Mouse (Mus musculus) thymus, postnatal 14 days (tissue): ENCODE measurements at regions not wholly inside any gene's neighbourhood (a gene's known extent, or its start where the extent isn't known, plus 50 kb on each side); places are given as distances from the start of the nearest gene placed in this dataset.

ENCODE experiments used
- DNase-seq: peaks from one replicate; pipeline ENCODE4 v3.0.0; 2021

GRCm38 (mm10) chr6:126481257-126481656 lies 54.0 kb downstream of the Kcna5 start:
- DNase-seq: no peak

- DNase-seq: no peak
Observed at GRCm38 (mm10) chr6:126477506-126477905, 57.7 kb downstream of the Kcna5 start.

GRCm38 (mm10) chr6:126476758-126477157 lies 58.5 kb downstream of the Kcna5 start:
- no peak for DNase-seq

DNA sequence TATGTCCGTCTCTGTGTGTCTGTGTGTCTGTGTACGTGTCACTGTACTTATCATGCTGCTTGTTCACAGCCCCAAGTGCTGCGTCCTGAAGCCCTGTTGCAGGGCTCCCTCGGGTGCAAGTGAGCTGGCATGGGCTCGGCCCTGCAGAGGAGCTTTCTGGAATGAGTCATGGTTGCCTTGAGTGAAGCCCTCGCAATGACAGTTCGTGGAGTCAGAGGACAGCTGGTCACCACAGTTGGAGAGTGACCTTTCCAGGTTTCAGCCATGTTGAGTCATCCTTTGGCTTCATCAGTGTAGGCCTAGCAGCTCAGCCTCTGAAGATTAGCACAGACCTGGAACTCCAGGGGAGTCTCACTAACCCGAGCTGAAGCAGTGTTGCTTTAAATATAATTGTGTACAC lies 59.7 kb downstream of the Kcna5 start:
- no peak for DNase-seq

DNA sequence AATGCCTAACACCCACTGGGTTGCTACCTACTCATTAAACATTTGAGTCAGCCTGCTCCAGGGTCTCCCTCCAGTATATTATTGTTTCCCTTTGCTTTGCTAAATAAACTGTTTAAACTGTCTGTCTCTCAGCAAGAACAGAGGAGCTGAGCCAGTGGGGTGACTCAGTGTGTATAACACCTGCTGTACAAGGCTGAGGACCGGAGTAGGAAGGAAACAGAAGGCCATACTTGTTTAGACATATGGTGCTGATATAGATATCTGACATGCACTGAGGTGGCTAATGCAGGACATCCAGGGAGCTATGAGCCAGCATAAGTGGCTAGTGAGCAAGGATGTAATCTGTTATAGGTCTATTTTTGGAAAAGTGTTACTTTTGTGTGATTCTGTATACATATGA lies 81.5 kb downstream of the Kcna5 start:
- DNase-seq: no peak

DNA sequence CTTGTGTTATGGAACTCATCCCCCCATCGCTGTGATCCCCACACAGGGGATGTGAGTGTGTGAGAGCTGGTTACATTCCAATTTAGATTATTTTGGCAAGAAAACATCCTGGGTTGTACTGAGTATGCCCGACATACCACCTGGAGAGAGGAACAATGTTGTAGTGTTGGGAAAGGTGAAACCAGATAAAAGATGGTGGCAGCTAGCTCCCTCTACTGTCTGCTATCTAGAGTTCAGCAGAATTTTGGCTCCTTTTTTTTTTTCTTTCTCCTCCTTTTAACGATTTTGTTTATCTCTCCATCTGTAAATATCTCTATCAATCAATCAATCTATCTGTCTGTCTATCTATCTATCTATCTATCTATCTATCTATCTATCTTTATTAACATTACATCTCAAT lies 89.7 kb downstream of the Kcna5 start:
- DNase-seq: no peak

DNA sequence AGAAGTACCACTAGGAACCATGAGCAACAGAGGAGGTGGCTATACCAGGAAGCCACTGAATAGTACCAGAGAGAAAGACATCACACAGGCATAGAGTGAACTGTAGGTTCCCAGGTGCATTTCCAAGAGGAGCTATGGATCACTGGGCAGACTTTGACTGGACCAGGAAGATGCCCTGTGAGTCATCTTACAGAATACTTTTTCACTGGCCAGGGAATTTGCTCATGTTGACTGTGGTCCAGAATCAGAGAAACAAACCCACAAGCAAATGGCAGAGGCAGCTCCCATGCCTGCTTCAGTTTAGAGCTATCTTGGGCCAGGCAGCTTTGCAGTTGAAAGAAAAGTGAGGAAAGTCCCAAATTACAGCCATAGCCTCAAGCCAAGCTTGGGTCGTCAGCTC lies 95.0 kb downstream of the Kcna5 start:
- DNase-seq: no peak

GRCm38 (mm10) chr6:126437976-126438736 lies 97.1 kb downstream of the Kcna5 start:
- DNase-seq: no peak

GRCm38 (mm10) chr6:126427208-126427607 lies 108.0 kb downstream of the Kcna5 start:
- no peak for DNase-seq

GRCm38 (mm10) chr6:126405736-126406135 lies 129.5 kb downstream of the Kcna5 start:
- DNase-seq: no peak

DNA sequence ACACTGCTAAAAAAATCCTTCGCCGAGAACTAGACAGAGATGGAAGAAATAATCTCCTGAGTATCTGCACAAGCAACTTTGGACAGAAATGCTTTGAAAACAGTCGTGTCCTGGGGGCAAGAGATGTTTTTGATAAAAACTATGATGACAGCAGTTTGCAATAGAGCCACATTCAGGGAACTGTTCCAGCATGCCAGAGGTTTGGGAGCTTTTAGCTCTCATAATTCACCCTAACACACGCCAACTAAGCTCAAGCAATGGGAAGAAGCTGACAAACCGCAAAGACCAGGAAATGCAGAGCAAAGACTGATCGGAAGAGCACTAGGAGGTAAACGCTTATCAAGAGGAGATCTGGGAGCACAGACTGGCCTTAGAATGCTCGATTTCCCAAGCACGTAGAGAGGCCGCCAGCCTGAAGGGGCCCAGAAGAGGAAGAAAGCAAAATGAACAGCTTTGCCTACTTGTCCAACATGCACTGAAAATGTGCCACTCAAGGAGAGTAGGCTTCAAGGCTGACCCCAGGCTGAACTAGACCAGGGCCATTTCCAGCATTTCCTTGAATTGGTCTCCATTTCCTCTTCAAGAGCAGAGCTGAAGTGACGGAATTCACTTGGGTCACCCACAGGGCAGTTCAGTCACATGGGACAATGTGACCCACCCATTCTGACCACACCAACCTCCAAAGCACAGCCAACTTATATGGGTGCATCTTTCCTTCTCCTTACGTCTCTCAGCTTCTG lies 130.7 kb downstream of the Kcna5 start:
- DNase-seq: no peak

DNA sequence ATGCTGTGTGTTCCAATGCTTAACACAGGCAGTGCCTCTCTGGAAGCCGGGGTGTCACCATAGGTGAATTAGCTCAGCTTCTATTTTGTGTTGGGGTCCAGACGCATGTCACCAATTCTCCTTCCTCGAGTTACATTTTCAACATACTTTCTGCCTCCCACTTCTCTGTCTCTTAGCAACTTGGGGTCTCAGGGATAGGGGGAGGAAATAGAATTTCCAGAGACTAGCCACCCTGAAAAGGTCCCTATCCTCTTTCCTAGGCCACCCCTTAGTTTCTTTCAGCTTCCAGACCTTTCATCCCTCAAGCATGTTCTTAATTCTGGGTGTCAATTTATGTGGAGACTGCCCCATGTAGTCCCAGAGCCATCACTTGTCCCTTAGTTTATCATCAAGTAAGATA lies 135.6 kb downstream of the Kcna5 start:
- DNase-seq: no peak

DNA sequence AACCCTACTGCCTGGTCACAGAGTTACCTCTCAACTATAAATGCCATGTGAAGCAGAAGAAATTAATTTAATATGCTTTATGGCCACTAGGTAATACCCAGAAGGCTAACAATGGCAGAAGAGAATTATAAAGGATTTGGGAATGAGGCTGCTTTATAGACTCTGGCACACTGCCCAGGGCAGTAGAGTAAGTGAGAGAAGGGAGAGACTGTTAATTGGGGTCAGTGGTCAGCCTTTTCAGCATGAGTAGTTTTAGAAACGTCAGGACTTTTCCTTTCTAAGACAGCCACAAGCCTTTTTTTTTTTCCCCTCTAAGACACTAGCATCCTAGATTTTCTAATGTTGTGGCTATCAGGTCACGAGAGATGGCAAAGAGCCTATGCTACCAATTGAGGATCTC lies 136.6 kb downstream of the Kcna5 start:
- no peak for DNase-seq

DNA sequence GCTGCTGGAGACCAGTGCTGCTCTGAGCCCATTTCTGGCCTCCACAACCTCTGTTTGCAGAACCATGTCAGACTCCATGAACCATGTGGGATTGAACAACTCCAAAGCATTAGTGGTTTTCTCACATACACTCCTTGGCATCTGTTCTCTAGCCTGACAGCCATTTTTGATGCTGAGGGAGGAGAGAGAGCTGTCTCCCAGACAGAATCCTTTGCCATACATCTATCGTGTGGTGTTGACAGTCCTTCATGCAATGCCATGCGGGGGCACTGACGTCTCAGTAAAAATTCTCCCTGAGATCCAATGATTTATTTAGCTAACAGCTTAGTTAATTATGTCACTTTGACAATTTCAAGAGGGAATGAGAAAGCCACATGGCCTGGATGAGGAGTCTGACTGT lies 140.2 kb downstream of the Kcna5 start:
- no peak for DNase-seq

GRCm38 (mm10) chr6:126394111-126394809 lies 141.0 kb downstream of the Kcna5 start:
- no peak for DNase-seq

DNA sequence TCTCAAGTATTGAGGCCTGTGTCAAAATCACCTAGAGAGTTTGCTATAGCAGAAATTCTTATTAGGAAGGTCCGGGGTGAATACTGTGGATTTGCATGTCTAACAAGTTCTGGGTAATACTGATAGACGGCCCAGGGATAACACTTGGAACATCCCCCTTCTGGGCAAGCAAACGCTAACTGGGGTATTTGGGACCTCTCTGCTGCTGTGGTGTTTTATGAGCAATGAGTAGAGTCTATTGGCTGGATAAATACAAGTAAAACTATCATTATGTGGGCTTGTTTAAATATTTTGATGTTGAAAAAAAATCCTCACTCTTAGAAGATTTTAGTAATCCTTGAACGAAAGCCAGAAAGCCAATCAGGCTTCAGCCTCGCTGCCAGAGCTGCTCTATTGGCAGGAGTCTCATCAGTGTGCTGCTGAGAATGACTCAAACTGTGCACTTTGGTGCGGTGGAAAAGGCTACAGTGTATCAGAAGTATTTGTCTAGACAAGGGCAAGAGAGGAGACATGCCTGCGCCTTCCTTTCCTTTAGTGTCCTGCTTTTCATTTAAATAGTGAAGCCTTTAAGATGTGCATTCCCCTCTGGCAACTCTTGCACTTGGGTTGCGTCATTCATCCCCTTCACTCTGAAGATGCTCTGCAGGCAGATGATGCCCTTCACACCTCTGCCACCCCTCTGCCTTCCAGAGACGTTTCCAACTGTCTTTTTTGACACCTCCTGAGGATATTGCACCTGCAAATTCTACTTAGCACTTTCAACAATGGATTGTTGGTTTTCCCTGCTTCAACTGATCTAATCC lies 150.8 kb downstream of the Kcna5 start:
- no peak for DNase-seq

DNA sequence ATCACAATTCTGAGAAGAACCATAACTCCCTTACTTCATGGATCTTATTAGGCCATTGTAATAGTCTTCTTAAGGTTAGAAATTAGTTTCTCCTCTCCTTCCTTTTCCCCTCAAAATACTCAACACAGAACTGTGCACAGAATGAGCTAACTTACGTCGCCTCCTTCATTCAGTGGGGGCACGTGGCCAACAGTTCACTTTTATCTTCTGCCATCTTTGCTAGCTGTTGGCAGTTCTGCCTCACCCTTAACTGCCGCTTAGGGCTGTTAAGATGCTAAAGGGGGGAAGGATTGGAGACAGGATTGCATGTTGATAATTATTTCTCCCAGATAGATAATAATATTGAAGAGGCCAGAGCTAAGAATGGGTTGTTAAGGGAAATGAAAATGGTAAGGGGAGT lies 158.0 kb downstream of the Kcna5 start:
- DNase-seq: no peak

GRCm38 (mm10) chr6:126374970-126375620 lies 160.1 kb downstream of the Kcna5 start:
- DNase-seq: no peak

- peak; percentile 6 for DNase-seq
Observed at GRCm38 (mm10) chr6:126371971-126372370, 163.2 kb downstream of the Kcna5 start.

GRCm38 (mm10) chr6:126371489-126371888 lies 163.7 kb downstream of the Kcna5 start:
- no peak for DNase-seq

DNA sequence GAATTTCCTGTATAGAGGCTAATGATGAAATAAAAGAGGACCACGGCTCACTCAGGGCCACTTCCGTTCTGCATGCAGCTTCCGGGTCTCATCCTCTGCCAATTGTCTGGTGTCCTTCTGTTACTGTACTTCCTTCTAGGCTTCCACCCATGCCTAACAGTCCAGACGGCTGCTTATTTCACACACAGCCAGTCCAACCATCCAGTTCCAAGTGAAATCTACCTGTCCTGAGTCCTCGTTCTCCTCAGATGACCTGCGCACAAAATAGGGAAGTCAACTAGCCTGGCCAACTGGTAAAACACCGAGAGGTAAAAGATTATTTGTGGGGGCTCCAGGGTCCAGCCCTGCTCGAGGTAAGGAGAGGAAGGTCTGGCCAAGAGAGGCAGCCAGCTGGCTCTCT lies 169.7 kb downstream of the Kcna5 start:
- DNase-seq: no peak

DNA sequence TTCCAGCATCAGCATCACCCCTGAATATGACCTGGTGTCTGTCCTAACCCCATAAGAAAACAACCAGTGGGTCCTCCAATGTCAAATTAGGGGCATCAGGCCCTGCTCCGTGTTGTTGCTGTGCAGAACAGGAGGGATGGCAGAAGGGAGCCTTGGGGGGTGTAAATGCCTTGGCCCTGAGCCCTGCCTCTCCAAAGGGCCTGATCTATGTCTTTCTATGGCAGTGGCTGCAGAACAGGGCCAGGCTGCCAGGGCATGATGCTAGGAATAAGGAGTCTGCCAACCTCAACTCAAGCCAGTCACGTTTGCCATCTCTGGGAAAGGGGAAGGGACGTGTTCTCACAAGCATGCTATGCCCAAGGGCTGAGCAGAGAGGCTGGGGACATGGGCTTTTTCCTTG lies 172.9 kb downstream of the Kcna5 start:
- DNase-seq: no peak

- DNase-seq: no peak
Observed at GRCm38 (mm10) chr6:126353346-126353745, 181.9 kb downstream of the Kcna5 start.
